Mouse (Mus musculus) frontal cortex, postnatal 25 days (tissue): ENCODE results near the gene Adat3.

Experiments
- DNase-seq, 2 experiments: peaks; one replicate each; pipeline ENCODE4 v3.0.0; 2022; ENCODE audit warnings: low spot score in 2 of 2

The Adat3 gene

GRCm38 (mm10) chr10:80653156-80653720 lies 50.6 kb downstream of the Adat3 start:
- DNase-seq = no peak

DNA sequence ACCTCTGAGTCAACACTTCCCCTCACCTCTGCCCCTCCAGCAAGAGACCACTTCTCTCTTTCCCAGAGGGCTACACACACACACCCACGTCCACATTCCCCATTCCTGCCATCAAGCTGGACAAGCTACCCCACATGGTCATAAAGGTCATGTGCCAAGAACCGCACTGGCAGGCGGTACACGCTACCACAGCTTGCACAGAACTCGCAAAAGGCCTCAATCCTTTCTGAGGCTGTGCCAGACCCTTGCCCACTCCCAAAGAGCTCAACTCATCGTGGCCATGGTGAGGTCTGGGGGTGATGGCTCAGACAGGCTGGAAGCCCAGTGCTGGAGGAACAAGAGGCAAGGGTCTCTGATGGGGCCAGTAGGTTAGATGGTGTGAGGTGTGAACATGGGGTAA lies 52.2 kb downstream of the Adat3 start:
- no peak for DNase-seq

DNA sequence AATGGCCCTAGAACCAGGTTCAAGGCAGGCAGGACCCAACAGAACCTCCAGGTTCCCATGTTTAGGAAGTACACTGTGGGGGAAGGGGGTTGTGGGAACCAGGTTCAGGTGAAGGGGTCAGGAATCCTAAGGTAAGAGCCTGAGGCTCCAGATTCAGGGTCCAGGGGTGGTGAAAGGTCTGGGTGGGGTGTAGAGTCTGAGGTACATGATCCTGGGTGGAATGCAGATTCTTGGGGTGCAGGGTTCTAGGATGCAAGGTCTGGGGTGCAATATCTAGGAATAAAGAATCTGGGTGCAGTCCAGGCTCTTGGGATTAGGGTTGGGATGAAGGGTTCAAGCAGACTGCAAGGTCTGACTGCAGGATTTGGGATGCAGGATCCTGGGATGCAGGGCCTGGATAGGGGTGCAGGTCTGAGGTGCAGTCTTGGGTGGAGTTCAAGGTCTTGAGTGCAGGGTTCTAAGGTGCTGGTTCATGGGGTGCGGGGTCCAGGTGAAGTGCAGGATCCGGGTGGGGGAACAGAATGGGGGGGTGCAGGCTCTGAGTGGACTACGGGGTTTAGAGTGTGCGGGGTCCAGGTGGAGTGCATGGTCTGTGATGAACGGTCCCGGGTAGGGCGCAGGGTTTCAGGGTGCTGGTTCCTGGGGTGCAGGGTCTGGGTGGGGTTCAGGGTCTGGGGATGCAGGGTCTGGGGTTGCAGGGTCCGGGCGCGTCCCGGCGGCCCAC lies 52.9 kb downstream of the Adat3 start:
- no peak for DNase-seq

DNA sequence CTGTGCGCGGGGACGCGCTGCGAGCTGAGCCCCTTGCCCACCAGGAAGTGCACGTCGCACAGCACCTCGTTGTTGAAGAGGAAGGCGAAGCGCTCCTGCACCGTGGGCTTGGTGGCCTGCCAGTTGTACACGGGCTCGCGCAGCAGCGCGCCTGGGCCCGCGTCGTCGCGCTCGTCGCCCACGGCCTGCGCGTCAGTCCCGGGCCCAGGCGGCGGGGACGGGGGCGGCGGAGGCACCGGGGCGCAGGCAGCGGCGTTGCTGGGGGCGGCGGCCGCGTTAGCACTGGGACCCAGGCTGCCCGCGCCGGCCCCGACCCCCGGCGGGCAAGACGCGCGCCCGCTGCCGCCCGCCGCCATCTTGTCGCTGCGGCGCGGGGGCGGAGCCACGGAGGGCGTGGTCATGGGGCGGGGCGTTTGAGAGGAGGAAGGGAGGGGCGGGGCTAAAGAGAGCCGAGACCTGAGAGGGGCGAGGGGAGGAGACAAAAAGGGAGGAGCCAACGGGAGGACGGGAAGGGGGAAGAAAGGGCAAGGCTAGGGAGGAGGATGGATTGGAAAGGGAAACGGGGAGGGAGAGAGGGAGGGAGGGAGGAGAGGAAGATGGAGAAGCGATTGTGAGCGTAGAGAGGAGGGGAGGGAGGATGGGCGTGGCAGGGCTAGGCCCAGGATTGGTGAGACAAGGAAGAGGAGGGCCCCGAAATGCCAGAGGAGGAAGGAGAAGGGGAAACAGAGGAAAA lies 53.6 kb downstream of the Adat3 start:
- DNase-seq = peak; percentile 76 to 86

GRCm38 (mm10) chr10:80656863-80657623 lies 54.4 kb downstream of the Adat3 start, which contains the start of gene Btbd2:
Gene Btbd2 (minus strand): TSS chr10:80657071.
- no peak for DNase-seq
